Mouse (Mus musculus): Measurements from ENCODE around the gene Rcor3. TPM values are rescaled to one million over a fixed set of nuclear protein-coding genes. Genes with fewer than 3 reads are reported as not detected.

Gene Rcor3
- polyA plus RNA-seq, 1 experiment from 2014 or later: 24.8 TPM

DNA sequence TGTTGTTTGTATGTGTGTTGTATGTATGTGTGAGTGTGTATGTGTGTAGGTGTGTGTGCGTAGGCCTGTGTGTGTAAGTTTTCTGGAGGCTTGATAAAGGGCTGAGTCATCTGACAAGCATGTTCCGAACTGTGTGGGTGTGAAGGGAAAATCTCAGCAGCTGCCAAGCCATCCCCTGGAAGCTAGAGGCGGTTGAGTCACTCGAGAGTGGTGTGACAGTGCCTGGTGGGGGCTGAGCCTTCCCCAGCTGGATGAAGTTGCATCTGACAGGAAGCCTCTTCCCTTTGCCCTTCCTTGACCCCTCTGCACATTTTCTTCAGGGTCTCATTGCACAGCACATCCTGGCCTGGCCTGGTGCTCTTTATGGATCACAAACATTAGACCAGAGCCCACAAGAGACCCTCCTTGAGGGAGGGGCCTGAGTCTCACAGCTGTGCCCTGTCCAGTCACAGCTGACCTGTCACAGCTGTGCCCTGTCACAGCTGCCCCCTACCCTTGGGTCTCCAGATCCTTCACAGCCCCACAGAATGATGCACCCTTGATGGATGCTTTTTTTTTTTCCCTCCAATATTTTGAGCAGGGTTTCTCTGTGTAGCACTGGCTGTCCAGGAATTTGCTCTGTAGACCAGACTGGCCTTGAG is 76.1 kb downstream of the Rcor3 start:
- H3K27ac ChIP-seq: peak overlapping the region; percentile 63
- H3K36me3 ChIP-seq: peaks cover 88% of the 10 kb centered on the region
- peak; percentile 91 for ATAC-seq (replicated peaks; ENCODE audit: low FRiP score)

DNA sequence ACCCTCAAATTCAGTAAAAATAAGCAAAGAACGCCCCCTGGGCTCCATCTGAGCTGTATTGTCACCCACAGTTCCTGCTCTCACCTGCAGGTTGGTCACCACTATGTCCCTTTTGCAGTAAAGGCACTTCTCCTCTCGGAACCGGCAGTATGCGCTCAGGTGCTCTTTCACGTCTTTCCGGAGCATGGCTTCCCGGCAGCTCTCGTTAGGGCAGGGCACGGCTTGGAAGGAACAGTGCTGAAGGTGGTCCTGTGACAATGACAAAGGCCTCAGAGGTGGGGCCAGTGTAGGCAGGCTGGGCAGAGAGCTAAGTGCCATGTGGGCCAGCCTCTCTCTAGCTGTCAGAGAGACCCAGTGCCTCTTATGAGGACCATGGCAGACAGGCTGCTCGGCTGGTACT is 79.0 kb downstream of the Rcor3 start:
- no peak overlapping the region for H3K9ac ChIP-seq
- H3K4me2 ChIP-seq: no peak overlapping the region
- H3K27me3 ChIP-seq: no peaks in the 10 kb centered on the region
- 86% methylated on average over 10 of the region's 10 CpGs for WGBS
- H3K4me1 ChIP-seq: peaks cover 8% of the 10 kb centered on the region
- peaks cover 74% of the 10 kb centered on the region for H3K36me3 ChIP-seq
- no peak for ATAC-seq (replicated peaks; ENCODE audit: low FRiP score)
- H3K27ac ChIP-seq: no peak overlapping the region
- H3K4me3 ChIP-seq (replicated peaks): no peak overlapping the region
- H3K9me3 ChIP-seq (replicated peaks): peaks cover 5% of the 10 kb centered on the region; the same call in 1 of the 2 replicates

More for the DNA sequence above, 76.1 kb downstream of the Rcor3 start:
- Histone ChIP-seq H3K4me1 (peaks cover 8% of the 10 kb centered on the region), H3K9ac (no peak overlapping the region), H3K4me3 (replicated peaks) (no peak overlapping the region), H3K9me3 (replicated peaks) (peaks cover 8% of the 10 kb centered on the region; the same call in 1 of the 2 replicates), H3K27me3 (no peaks in the 10 kb centered on the region), H3K4me2 (no peak overlapping the region)
- 29% methylated on average over 4 of the region's 4 CpGs for WGBS

DNA sequence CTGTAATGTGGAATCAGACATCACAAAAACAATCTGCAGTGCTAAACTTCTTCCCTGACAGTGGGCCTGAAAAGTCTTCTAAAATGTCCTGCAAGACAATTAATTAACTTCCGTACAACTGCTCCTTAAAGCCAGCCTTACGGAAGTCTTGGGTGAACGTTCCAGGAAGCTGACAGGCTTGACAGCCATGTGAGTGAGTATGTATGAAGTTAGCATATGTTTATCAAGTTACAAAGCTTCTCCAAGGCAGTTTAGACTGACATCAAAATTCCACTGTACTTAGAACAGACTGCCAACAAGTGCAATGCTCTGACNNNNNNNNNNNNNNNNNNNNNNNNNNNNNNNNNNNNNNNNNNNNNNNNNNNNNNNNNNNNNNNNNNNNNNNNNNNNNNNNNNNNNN is 84.1 kb downstream of the Rcor3 start:
- no peak for ATAC-seq (replicated peaks; ENCODE audit: low FRiP score)
- 42% methylated on average over 3 of the region's 3 CpGs for WGBS
- H3K9ac ChIP-seq: no peak overlapping the region
- no peak overlapping the region for H3K27ac ChIP-seq
- peaks cover 40% of the 10 kb centered on the region for H3K36me3 ChIP-seq
- H3K4me1 ChIP-seq: no peaks in the 10 kb centered on the region
- no peaks in the 10 kb centered on the region for H3K27me3 ChIP-seq
- no peak overlapping the region for H3K4me2 ChIP-seq
- no peaks in the 10 kb centered on the region for H3K9me3 ChIP-seq (replicated peaks)
- H3K4me3 ChIP-seq (replicated peaks): no peak overlapping the region

DNA sequence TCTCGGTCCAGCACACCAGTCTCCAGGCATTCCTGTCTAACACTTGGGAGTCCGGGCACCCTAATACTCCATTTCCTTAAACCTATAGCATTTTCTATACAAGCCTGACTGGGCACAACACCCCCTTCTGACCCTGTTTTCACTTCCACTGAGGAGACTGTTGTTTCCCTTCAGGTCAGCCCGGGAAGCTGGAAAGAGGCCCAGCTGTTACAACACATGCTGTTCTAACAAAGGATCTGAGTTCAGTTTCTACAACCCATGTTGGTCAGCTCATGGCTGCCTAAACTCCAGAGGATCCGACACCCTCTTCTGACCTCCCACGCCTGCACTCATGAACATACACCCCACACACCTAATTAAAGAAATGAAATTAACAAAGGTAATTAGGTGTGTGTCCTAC is 84.9 kb downstream of the Rcor3 start:
- Histone ChIP-seq H3K9ac (no peak overlapping the region), H3K36me3 (peaks cover 33% of the 10 kb centered on the region), H3K9me3 (replicated peaks) (no peaks in the 10 kb centered on the region), H3K4me3 (replicated peaks) (no peak overlapping the region), H3K4me1 (no peaks in the 10 kb centered on the region), H3K27me3 (no peaks in the 10 kb centered on the region), H3K4me2 (no peak overlapping the region), H3K27ac (no peak overlapping the region)
- no peak for ATAC-seq (replicated peaks; ENCODE audit: low FRiP score)
- WGBS: 79% methylated on average over 5 of the region's 5 CpGs

DNA sequence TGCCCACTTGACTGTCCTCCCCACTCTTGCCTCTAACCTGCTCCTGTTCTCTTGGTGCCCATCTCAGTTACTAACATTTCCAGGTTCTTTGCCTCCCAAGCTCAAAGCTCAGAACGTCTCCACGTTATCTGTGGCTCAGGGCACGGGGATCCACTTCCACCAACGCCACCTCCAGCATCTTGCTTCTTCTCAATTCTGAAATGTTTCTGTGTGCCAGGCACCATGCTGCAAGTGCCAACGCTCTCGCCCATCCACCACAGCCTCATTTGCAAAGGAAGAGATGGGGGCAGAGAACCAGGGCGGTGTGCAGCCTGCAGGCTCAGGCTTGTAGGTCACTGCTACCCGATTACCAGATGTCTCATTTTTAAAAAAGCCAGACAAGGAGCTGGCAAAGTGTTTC is 85.4 kb downstream of the Rcor3 start:
- H3K27me3 ChIP-seq: no peaks in the 10 kb centered on the region
- H3K36me3 ChIP-seq: peaks cover 29% of the 10 kb centered on the region
- H3K4me3 ChIP-seq (replicated peaks): no peak overlapping the region
- no peak overlapping the region for H3K9ac ChIP-seq
- no peak overlapping the region for H3K27ac ChIP-seq
- WGBS: 90% methylated on average over 8 of the region's 8 CpGs
- no peak for ATAC-seq (replicated peaks; ENCODE audit: low FRiP score)
- H3K4me2 ChIP-seq: no peak overlapping the region
- H3K9me3 ChIP-seq (replicated peaks): no peaks in the 10 kb centered on the region
- no peaks in the 10 kb centered on the region for H3K4me1 ChIP-seq

Other genes starting within 250 kb of the Rcor3 start
- gene Slc30a1, start 231.3 kb downstream of the Rcor3 start, polyA plus RNA-seq (2015; fragmentation: Nextera tagmentation; extraction: Ambion mirVana): 2.6 and 3.5 TPM in 2 replicates
- 0.36 and 0.45 TPM in 2 replicates for gene Rd3, start 160.7 kb downstream of the Rcor3 start, polyA plus RNA-seq (2015; fragmentation: Nextera tagmentation; extraction: Ambion mirVana)
- 20.0 and 20.8 TPM in 2 replicates for gene Traf5, start 45.5 kb downstream of the Rcor3 start, polyA plus RNA-seq (2015; fragmentation: Nextera tagmentation; extraction: Ambion mirVana)
- 1.3 and 1.5 TPM in 2 replicates for gene Kcnh1, start 52.7 kb upstream of the Rcor3 start, polyA plus RNA-seq (2015; fragmentation: Nextera tagmentation; extraction: Ambion mirVana)